Mouse (Mus musculus) cerebellum, adult 11-12 months (tissue): ENCODE results near the gene Nrip1.

Source experiments
- DNase-seq: peaks from one replicate; pipeline ENCODE4 v3.0.0; 2022

Gene Nrip1

GRCm38 (mm10) chr16:76370716-76371613 lies 2.7 kb downstream of the Nrip1 start:
- DNase-seq: no peak

GRCm38 (mm10) chr16:76370041-76370715 lies 3.4 kb downstream of the Nrip1 start:
- DNase-seq: peak; percentile 71

GRCm38 (mm10) chr16:76369236-76369635 lies 4.4 kb downstream of the Nrip1 start:
- DNase-seq: no peak

- no peak for DNase-seq
These were observed 6.2 kb downstream of the Nrip1 start for GRCm38 (mm10) chr16:76367261-76367908.

GRCm38 (mm10) chr16:76365790-76366406 lies 7.7 kb downstream of the Nrip1 start:
- DNase-seq: no peak

GRCm38 (mm10) chr16:76365237-76365636 lies 8.4 kb downstream of the Nrip1 start:
- DNase-seq: no peak

GRCm38 (mm10) chr16:76363641-76364040 lies 10.0 kb downstream of the Nrip1 start:
- no peak for DNase-seq

GRCm38 (mm10) chr16:76362982-76363381 lies 10.6 kb downstream of the Nrip1 start:
- no peak for DNase-seq

- no peak for DNase-seq
These were observed 13.2 kb downstream of the Nrip1 start for GRCm38 (mm10) chr16:76360441-76360840.

GRCm38 (mm10) chr16:76358757-76359156 lies 14.9 kb downstream of the Nrip1 start:
- no peak for DNase-seq

- no peak for DNase-seq
These were observed 15.4 kb downstream of the Nrip1 start for GRCm38 (mm10) chr16:76358128-76358748.

- no peak for DNase-seq
These were observed 16.5 kb downstream of the Nrip1 start for GRCm38 (mm10) chr16:76357155-76357554.

- DNase-seq: no peak
These were observed 17.6 kb downstream of the Nrip1 start for GRCm38 (mm10) chr16:76355947-76356550.

- no peak for DNase-seq
These were observed 18.4 kb downstream of the Nrip1 start for GRCm38 (mm10) chr16:76355267-76355666.

GRCm38 (mm10) chr16:76354841-76355240 lies 18.8 kb downstream of the Nrip1 start:
- DNase-seq: no peak

GRCm38 (mm10) chr16:76354289-76354688 lies 19.3 kb downstream of the Nrip1 start:
- DNase-seq: no peak

- no peak for DNase-seq
These were observed 22.7 kb downstream of the Nrip1 start for GRCm38 (mm10) chr16:76350922-76351321.

GRCm38 (mm10) chr16:76349053-76349452 lies 24.6 kb downstream of the Nrip1 start:
- no peak for DNase-seq

GRCm38 (mm10) chr16:76347719-76348421 lies 25.8 kb downstream of the Nrip1 start:
- DNase-seq: no peak

- no peak for DNase-seq
These were observed 27.3 kb downstream of the Nrip1 start for GRCm38 (mm10) chr16:76346371-76346770.

- no peak for DNase-seq
These were observed 28.8 kb downstream of the Nrip1 start for GRCm38 (mm10) chr16:76344761-76345368.
